14 mouse cellular contexts compared by ENCODE assay signal in genomic region chr2:164076874-164077425, GRCm38 (mm10). TPM values are rescaled to one million over a fixed set of nuclear protein-coding genes. Genes with fewer than 3 reads are reported as not detected.
"Had no signal": no experiment of that assay in that cellular context is flagged by ENCODE, and none has a peak within 500 bp of the region (broad histone marks: within the 10 kb centered on the region; RNA-seq: fewer than 3 reads in every experiment).

No protein-coding gene starts in this region.

- DNase-seq: kidney, adult 18-20 months; kidney, postnatal 10 days; kidney, postnatal 4 days; lung, adult 18-20 months; lung, postnatal 14 days; retina, postnatal 1 day; right cerebral cortex, postnatal 14 days; thymus, postnatal 4 days had no signal

- H3K4me3 ChIP-seq: layer of hippocampus, adult 2 months; limb, embryonic 13.5 days; midbrain, embryonic 15.5 days; neural tube, embryonic 13.5 days had no signal

- H3K9me3 ChIP-seq: limb, embryonic 13.5 days; midbrain, embryonic 15.5 days; neural tube, embryonic 13.5 days had no signal

- ATAC-seq: midbrain, embryonic 15.5 days had no signal

- H3K27me3 ChIP-seq: limb, embryonic 13.5 days; midbrain, embryonic 15.5 days; neural tube, embryonic 13.5 days had no signal

RNA-seq across cellular contexts. Expression of gene Pabpc1l, which starts 51.7 kb away (rescaled TPM):
- total RNA-seq: monocyte, adult 5-6 weeks had no signal
- polyA plus RNA-seq: liver, adult 2 months had no signal
